Mouse (Mus musculus) lung, adult 10 weeks (tissue): ENCODE data around the gene Lgals12. TPM values are rescaled to one million over a fixed set of nuclear protein-coding genes. Genes with fewer than 3 reads are reported as not detected.

Source experiments
- polyA plus RNA-seq: library from polyadenylated mRNA; stranded (reverse); fragments of 350-450 nt; fragmentation: Illumina TruSeq; extraction: RNeasy Lipid Tissue Mini Kit (QIAGEN cat#74804); gene quantifications from one replicate; pipeline ENCODE4 v1.2.3, GENCODE M21; 2014; ENCODE audit warnings: low read depth, low replicate concordance; ENCODE audit not compliant: insufficient read depth

The Lgals12 gene
- 2.5 TPM for polyA plus RNA-seq

DNA sequence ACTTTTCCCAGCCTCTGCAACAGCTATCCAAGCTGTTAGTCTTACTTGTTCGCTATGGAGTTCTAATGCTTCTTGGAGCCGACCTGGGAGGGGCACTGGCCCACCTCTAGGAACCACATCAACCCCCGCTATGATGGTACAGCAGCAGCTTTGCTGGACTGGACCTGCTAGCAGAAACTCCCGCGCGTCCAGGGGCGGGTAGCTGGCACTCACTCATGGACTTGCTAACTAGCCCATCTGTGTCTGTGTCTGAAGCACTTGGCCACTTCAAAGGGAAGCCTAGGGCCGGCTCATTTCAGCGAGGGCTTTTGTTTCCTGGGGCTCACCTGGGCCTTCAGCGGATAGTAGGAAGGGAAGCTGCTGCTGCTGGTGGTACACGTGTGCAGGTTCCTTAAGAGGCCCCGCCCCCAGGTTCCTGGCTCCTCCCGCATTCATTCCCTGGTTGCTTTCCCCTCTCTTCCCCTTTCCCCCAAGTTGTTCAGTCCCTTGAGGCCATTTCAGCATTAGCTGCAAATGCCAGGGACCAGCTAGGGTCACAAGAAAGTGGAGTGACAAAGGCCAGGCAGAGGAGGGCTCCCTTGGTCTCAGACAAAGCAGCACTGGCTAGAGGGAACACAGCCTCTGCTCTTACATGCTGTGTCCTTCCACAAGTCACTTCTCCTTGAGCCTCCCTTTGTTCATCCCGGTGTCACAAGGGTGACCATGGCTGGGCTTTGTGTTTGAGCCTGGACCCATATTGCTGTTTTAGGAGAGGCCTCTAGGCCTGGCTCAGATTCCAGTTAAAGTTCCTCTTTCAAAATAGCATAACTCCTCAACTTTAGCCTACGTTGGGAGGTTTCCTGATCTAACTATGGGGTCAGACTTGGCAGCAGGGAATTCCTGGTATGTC, at the start of gene Lgals12:
Lgals12 (minus strand) TSS at position 393 of the 889 bp plus-strand sequence.

GRCm38 (mm10) chr19:7611942-7612757, 5.2 kb upstream of the Lgals12 start, which contains the start of gene Hrasls5:
Gene Hrasls5, plus strand, starts transcription at chr19:7612541.

GRCm38 (mm10) chr19:7557328-7557822, 49.6 kb downstream of the Lgals12 start, which contains the start of gene Pla2g16:
Gene Pla2g16, plus strand, starts transcription at chr19:7557459.

Other genes starting within 250 kb of the Lgals12 start
- gene Spindoc, start 224.2 kb downstream of the Lgals12 start, polyA plus RNA-seq = 12.3 TPM
- gene 2700081O15Rik, start 189.6 kb downstream of the Lgals12 start, polyA plus RNA-seq = 6.3 TPM
- 105 TPM for gene Rtn3, start 123.9 kb downstream of the Lgals12 start, polyA plus RNA-seq
- gene Atl3, start 113.2 kb downstream of the Lgals12 start, polyA plus RNA-seq = 22.3 TPM
- gene Pla2g16, start 49.7 kb downstream of the Lgals12 start, polyA plus RNA-seq = 40.8 TPM
- gene Hrasls5, start 5.3 kb upstream of the Lgals12 start, polyA plus RNA-seq = not detected
- not detected for gene Slc22a19, start 104.1 kb upstream of the Lgals12 start, polyA plus RNA-seq
- not detected for gene Slc22a26, start 195.5 kb upstream of the Lgals12 start, polyA plus RNA-seq